Mouse (Mus musculus) adrenal gland, postnatal 14 days (tissue): ENCODE results near the gene Apoa1. TPM values are rescaled to one million over a fixed set of nuclear protein-coding genes. Genes with fewer than 3 reads are reported as not detected.

ENCODE experiments used
- DNase-seq: peaks from one replicate; pipeline ENCODE4 v3.0.0; 2021; ENCODE audit warnings: mixed read lengths
- long read RNA-seq, 2 experiments: library from polyadenylated mRNA; stranded (forward); transcript quantifications; one replicate each; pipeline ENCODE4 v2.0.0; 2021
- total RNA-seq: library from RNA; stranded (reverse); gene quantifications from 2 replicates; pipeline ENCODE4 v1.2.3, GENCODE M21; 2021

The Apoa1 gene
- total RNA-seq, result 163 and 2,505 TPM in 2 replicates
- long read RNA-seq, experiment 1, transcript Apoa1-201 (4 exons, 1,035 nt), result major isoform, 84 of 93 reads
- long read RNA-seq, experiment 1, partial matches to known transcripts, result 1 of 93 reads
- long read RNA-seq, experiment 1, other reads (novel, unspliced or antisense), result 7 of 93 reads
- long read RNA-seq, experiment 2, transcript Apoa1-202 (3 exons, 602 nt), result minor isoform, 139 of 2,877 reads
- long read RNA-seq, experiment 2, transcript Apoa1-201 (4 exons, 1,035 nt), result major isoform, 2,570 of 2,877 reads
- long read RNA-seq, experiment 2, partial matches to known transcripts, result 41 of 2,877 reads
- long read RNA-seq, experiment 2, other reads (novel, unspliced or antisense), result 127 of 2,877 reads

DNA sequence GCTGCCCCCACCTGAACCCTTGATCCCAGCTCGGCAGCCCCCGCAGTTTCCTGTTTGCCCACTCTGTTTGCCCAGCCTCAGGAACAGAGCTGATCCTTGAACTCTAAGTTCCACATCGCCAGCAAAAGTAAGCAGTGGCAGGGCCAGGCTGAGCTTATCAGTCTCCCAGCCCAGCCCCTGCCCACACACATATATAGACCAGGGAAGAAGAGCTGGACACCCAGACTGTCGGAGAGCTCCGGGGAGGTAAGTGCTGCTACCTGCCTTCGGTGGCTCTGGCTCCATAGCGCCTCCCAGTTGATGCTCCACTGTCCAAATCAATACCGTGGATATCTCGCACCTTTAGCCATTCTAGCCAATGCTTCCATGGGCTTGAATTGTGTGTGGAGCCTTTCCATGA is at the start of gene Apoa1:
Gene Apoa1 (plus strand): TSS at position 90 of the 400 bp plus-strand sequence.
- DNase-seq, result no peak

- DNase-seq, result peak; percentile 32
These were observed 49.8 kb upstream of the Apoa1 start for GRCm38 (mm10) chr9:46178595-46178994.

DNA sequence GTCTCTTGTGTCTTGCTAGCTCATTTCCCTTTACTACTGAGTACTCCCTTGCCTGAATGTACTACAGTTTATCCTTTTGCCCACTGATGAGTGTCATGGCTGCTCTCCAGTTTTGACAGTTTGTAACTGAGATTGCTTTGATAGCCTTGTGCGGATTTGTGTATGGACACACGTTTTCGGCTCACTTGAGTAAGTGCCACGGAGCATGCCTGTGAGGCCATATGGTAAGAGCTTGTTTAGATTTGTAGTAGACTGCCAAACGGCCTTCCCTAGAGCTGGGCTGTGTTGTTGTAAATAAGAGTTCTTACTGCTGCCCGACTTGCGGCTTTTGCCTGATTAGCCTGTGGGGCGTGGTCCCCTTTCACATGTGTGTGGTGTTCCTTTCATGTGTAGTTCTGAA is 47.1 kb upstream of the Apoa1 start:
- DNase-seq, result no peak

DNA sequence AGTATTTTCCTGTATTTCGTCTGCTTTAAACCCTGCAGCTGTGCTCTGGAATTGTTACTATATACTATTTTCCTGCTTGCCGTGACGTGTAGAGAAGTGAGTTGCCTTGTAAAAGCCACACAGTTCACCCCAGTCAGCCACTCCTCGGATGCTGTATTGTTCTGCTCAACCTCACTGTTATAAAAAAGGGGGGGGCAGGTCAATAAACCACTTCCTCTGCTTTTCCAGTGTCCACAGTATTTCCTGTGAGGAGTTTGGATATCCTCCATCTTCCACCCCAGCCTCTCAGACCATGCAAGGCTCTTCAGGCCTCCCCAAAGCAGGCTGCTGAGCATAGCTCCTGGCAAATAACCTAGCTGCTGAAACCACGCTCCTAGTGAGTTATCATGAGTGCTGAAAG is 43.8 kb upstream of the Apoa1 start:
- no peak for DNase-seq

- DNase-seq, result peak; percentile 60
These were observed 43.2 kb upstream of the Apoa1 start for GRCm38 (mm10) chr9:46185191-46185590.

DNA sequence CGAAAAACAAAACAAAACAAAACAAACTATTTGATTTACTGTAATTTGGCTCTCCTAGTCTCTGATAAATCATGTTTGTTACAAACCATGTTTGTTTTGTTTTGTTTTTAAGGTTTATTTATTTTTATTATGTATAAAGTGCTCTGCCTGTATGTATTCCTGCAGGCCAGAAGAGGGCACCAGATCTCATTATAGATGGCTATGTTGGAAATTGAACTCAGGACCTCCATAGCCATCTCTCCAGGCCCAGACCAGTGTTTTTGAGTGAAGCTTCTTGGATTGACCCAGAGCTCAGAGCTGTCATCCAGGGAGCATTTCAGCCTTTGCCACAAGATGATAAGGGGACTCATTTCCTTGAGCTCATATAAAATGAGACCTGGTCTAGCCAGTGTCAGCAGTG is 42.0 kb upstream of the Apoa1 start:
- no peak for DNase-seq

- no peak for DNase-seq
These were observed 40.0 kb upstream of the Apoa1 start for GRCm38 (mm10) chr9:46188370-46188769.

- no peak for DNase-seq
These were observed 39.4 kb upstream of the Apoa1 start for GRCm38 (mm10) chr9:46188956-46189355.

DNA sequence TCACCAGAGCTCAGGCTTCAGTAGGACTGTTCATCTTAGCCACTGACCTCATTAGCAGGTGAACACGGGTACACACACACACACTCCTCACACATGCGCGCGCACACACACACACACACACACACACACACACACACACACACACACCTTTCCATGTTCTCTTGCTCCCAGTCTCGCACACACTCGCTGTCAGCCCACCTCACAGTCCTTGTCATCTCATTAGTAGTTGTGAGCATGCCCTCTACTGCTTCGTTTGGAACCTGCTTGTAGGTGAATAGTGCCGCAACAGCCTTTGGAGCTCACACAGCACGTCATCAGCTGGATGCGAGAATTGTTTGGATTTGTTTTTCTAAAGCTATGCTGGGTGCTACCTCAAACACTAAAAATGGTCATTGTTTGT is 39.0 kb upstream of the Apoa1 start:
- no peak for DNase-seq

- DNase-seq, result no peak
These were observed 37.1 kb upstream of the Apoa1 start for GRCm38 (mm10) chr9:46191234-46191633.

- DNase-seq, result peak; percentile 40
These were observed 36.7 kb upstream of the Apoa1 start for GRCm38 (mm10) chr9:46191644-46192043.

- no peak for DNase-seq
These were observed 35.7 kb upstream of the Apoa1 start for GRCm38 (mm10) chr9:46192642-46193041.

GRCm38 (mm10) chr9:46194809-46195208 is 33.6 kb upstream of the Apoa1 start:
- DNase-seq, result no peak

DNA sequence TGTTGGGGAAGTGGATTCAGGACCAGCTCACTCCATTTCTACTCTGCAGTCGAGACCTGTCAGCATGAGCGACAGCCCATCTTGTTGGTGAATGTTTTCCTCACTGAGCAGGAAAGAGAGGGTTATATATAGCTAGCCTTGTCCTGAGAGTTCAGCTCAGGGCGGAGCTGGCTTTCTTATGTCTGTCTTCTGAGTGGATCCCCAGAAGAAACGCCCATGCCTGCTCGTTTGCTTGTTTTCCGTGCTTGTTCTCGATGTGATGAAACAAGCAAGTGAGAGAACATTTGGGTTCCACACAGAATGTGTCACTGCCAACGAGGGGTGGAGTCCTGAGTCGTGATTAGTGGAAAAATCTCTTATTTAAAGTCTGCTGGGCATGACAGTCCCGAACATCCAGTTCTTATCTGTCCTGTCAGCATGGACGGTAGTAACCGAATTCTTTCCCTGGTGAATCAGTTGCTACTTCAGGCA is 31.6 kb upstream of the Apoa1 start:
- peak; percentile 51 for DNase-seq

- no peak for DNase-seq
These were observed 29.9 kb upstream of the Apoa1 start for GRCm38 (mm10) chr9:46198461-46198860.

GRCm38 (mm10) chr9:46198936-46199335 is 29.4 kb upstream of the Apoa1 start:
- no peak for DNase-seq

DNA sequence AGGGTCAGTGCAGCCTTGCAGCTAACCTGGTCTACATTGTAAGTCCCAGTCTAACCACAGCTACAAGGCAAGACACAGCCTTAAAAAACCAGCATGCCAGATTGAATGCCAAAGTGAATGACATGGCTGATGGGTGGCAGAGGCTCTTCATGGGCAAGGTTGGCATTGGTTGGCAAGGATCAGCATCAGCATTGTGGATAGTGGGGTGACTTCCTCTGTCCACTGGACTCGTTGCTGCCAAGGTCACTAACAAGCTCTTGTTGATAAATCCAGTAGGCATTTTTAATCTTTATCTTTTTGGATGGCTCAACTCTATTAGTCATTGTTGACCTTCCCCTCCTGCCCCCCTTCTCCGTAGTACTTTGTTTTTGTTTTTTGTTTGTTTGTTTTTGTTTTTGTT is 28.8 kb upstream of the Apoa1 start:
- peak; percentile 62 for DNase-seq

GRCm38 (mm10) chr9:46206834-46207500 is 21.4 kb upstream of the Apoa1 start:
- no peak for DNase-seq

DNA sequence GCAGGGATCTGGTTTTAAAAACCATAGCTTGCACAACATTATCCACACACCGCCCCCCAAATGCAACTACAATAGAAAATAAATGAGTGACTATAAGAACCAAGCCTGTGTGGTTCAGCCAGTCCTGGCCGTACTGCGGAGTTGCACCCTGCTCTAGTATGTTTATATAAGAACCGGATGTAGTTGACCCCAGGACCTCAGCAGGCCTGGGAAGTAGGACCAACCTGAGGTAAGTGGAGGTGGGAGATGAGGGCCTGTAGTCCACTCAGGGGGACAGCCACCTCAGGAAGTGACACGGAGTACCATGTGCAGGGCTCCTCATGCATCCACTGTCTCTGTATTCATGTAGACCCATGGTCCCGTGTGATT is 20.9 kb upstream of the Apoa1 start:
- DNase-seq, result no peak

GRCm38 (mm10) chr9:46208401-46208974 is 19.9 kb upstream of the Apoa1 start:
- DNase-seq, result peak; percentile 75

- no peak for DNase-seq
These were observed 17.9 kb upstream of the Apoa1 start for GRCm38 (mm10) chr9:46210473-46210872.

- no peak for DNase-seq
These were observed 14.1 kb upstream of the Apoa1 start for GRCm38 (mm10) chr9:46214276-46214675.

DNA sequence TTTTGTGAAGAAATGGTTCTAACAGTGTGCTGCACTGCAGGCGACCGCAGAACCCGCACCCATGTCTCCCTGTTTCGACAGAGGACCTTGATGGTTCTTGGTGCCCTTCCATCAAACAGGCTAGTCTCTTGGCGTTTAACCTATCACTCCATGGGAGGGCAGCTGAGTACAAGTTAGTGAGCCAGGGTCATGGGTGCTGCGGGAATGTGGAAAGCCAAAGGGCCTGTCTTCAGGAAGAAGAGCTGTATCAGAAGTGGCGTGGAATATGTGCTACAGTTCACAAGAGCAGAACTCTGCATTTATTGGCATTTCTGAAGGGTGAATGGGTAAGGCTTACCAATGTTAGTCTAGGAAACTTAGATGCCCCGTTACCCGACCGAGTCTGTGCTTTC is 13.4 kb upstream of the Apoa1 start:
- no peak for DNase-seq
